Mouse (Mus musculus): Measurements from ENCODE around the gene Ccin.

Gene Ccin

GRCm38 (mm10) chr4:44016071-44016470 is 32.8 kb downstream of the Ccin start:
- DNase-seq, result no peak

- peak; percentile 65 for DNase-seq
Measured at GRCm38 (mm10) chr4:44016791-44017190, 33.5 kb downstream of the Ccin start.

DNA sequence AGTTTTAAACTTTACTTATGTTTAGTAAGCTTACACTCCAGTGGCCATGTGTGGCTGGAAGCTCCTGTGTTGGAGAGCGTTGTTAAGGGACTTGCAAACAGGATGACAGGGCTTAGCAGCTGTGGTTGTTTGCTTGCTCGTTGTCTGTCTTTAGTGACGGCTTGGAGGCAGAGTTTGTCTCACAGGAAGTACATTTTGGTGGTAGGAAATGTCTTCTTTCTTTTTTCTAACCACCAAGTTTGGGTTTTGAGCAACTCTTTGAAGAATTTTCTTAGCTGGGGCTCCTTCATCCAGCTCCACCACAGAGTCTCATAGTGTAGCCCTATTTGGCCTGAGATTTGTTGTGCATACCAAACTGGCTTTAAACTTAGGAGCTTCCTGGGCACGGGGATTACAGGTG is 39.0 kb downstream of the Ccin start:
- no peak for DNase-seq

DNA sequence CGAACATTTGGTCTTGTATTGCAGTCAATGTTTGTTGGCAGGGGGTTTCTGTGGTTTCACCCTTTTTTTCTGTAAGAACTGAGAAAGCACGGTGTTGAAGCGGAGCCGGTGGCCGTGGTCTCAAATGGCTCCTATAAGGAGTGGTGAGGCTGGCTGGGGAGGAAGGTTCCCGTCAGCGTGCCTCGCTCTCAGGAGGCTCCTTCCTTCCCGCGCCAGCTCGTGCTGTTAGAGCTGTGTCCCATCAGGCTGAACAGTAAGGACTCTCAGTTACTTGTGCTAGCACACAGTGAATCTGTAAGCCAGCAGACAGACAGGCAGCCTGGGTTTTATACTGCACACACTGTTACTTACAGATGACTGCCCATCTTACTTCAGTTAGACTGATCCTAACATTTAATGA is 39.5 kb downstream of the Ccin start:
- no peak for DNase-seq

DNA sequence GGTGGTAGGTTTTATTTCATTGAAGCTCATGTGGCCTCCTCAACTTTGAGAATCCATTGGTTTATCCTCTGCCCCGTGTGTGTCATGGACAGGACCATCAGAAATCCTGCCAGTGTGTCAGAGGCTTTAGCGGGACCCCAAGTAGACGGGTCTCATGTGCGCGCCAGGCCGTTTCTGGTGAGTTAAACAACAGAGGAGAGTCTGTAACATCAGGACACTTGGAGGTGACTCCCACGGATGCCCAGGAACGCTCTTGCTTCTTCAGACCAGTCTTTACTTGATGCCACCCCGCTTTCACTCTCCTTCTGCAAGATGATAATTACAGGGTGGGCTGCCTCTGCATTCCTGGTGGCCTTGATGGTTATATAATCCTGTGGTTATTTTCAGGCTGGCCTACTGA is 40.4 kb downstream of the Ccin start:
- DNase-seq, result no peak

DNA sequence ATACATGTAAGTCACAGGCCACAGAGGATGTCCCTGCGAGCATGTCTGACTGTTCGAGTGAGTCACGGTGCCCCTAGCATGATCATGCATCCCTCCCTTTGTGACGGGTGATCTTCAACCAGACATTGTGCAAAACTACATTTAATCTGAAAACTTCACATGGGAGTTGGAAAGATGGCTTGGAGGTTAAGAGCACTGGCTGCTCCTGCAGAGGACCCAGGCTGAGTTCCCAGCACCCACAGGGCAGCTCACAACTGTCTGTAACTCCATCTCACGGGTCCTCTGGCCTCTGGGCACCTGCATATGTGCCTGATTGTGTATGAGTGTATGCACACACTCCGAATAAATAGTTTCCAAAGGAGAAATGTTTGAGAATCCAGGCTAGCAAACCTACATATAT is 41.0 kb downstream of the Ccin start:
- no peak for DNase-seq

GRCm38 (mm10) chr4:44025570-44025969 is 42.3 kb downstream of the Ccin start:
- no peak for DNase-seq

GRCm38 (mm10) chr4:44028303-44029135 is 45.2 kb downstream of the Ccin start:
- DNase-seq, result no peak

DNA sequence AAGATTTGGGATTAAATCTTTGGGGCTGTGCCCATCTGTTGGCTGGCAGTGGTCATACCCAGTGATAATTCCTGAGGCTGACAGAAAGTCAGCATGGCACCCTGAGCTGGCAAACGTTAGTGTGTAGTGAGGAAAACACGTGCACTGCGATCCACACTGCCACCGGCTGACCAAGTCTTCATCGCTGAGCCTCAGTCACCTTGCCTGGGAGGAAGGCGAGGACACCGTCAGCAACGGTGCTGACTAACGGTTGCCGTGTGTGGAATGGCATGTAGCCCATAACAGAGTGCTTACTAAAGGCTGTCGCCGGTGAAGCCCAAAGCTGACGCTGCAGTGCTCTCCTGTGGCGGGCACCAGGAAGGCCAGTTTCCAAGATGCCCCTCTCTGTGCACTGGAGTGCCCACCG is 46.4 kb downstream of the Ccin start:
- no peak for DNase-seq

DNA sequence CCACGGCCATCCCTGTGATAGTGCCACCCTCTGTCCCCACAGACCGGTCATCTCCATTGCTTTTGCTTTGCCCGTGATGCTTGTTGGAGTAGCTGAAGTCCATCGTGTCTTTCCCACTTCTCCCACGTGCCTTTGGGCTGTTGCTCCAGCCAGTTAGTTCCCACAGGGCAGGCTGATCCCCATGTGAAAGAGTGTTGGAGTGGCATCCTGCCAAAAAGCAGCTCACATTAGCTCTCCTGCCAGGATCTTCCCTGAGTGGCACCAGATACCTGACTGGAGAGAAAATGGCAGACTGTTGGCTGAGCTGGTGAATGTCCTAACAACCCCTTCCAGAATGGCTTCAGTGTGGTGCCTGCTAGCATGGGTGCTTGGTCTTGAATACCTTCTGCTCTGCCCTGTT is 48.2 kb downstream of the Ccin start:
- DNase-seq, result peak; percentile 64

Data from kidney, postnatal 14 days (tissue).